Mouse (Mus musculus): Measurements from ENCODE around the gene Gpt2.

DNA sequence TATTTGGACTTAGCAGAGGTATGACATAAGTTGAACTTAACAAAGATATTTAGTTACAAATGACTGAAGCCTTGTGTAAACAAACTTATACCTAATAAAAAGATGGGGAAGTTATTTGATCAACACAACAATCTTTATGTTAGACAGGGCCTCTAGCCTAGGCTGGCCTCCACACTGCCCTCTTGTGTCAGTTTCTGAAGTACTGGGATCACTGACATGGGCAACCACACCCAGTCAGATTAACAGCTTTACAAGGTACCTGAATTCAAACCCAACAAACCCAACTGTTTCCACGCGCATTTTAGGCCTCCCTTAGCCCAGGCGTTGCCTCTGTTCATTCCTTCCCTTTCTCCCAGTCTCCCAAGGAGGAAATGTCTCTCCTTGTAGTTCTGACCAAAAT, 31.0 kb upstream of the Gpt2 start:
- TF ChIP-seq CTCF (IDR thresholded peaks at IDR 0.05; ENCODE audit: extremely low read depth, insufficient read depth, insufficient read length, insufficient replicate concordance), result 0 out of 2 replicates have a peak, but pooled peaks have one; percentile 9
- TF ChIP-seq POLR2A (IDR thresholded peaks at IDR 0.05; ENCODE audit: low read depth, low read length), result no peak
